Mouse (Mus musculus) brain, embryonic 14.5 days (tissue): Measurements from ENCODE around the gene Mbtd1. TPM values are rescaled to one million over a fixed set of nuclear protein-coding genes. Genes with fewer than 3 reads are reported as not detected.

Experiments
- DNase-seq: peaks from one replicate; pipeline ENCODE4 v3.0.0-alpha.2; 2011; ENCODE audit warnings: low read depth
- CTCF ChIP-seq: fragments of 200-500 bp; IDR thresholded peaks from 2 replicates; pipeline ENCODE4 v1.5.1; 2012; ENCODE audit warnings: inconsistent platforms, mild to moderate bottlenecking, moderate library complexity, borderline replicate concordance; ENCODE audit not compliant: insufficient read depth, insufficient read length; ENCODE audit errors: extremely low read depth
- POLR2A ChIP-seq: fragments of 200-500 bp; IDR thresholded peaks from 2 replicates; pipeline ENCODE4 v1.6.1; 2012; ENCODE audit warnings: mild to moderate bottlenecking, inconsistent platforms, borderline replicate concordance; ENCODE audit not compliant: poor library complexity, insufficient read depth, insufficient read length, severe bottlenecking; ENCODE audit errors: extremely low read depth
- polyA plus RNA-seq: library from polyadenylated mRNA; depleted of rRNA; stranded (reverse); fragments of >200 nt; gene quantifications from 2 replicates; pipeline ENCODE4 v1.2.3, GENCODE M21; 2012; rRNA removed

Mbtd1 gene
- polyA plus RNA-seq, 1 experiment = 51.4 TPM

GRCm38 (mm10) chr11:93972951-93973350 lies 87.3 kb downstream of the Mbtd1 start:
- TF ChIP-seq CTCF (no peak), POLR2A (no peak)
- DNase-seq = no peak

GRCm38 (mm10) chr11:93979502-93980049 lies 93.9 kb downstream of the Mbtd1 start:
- TF ChIP-seq CTCF (no peak), POLR2A (no peak)
- no peak for DNase-seq

GRCm38 (mm10) chr11:93984619-93985018 lies 99.0 kb downstream of the Mbtd1 start:
- TF ChIP-seq CTCF = no peak
- no peak for TF ChIP-seq POLR2A
- DNase-seq = no peak

- TF ChIP-seq POLR2A = no peak
- TF ChIP-seq CTCF = no peak
- no peak for DNase-seq
Measured at GRCm38 (mm10) chr11:93985265-93985664, 99.6 kb downstream of the Mbtd1 start.

GRCm38 (mm10) chr11:93986298-93986697 lies 100.6 kb downstream of the Mbtd1 start:
- TF ChIP-seq CTCF = no peak
- TF ChIP-seq POLR2A = no peak
- DNase-seq = no peak

GRCm38 (mm10) chr11:93987026-93987425 lies 101.4 kb downstream of the Mbtd1 start:
- no peak for DNase-seq
- TF ChIP-seq CTCF (no peak), POLR2A (no peak)

- no peak for TF ChIP-seq CTCF
- TF ChIP-seq POLR2A = no peak
- no peak for DNase-seq
Measured at GRCm38 (mm10) chr11:93987625-93988327, 102.1 kb downstream of the Mbtd1 start.

GRCm38 (mm10) chr11:93988328-93989062 lies 102.8 kb downstream of the Mbtd1 start:
- no peak for DNase-seq
- TF ChIP-seq CTCF (no peak), POLR2A (no peak)

GRCm38 (mm10) chr11:93994531-93994930 lies 108.9 kb downstream of the Mbtd1 start:
- TF ChIP-seq CTCF (no peak), POLR2A (no peak)
- DNase-seq = no peak

GRCm38 (mm10) chr11:93995111-93995719 lies 109.6 kb downstream of the Mbtd1 start:
- peak; percentile 59 for DNase-seq
- no peak for TF ChIP-seq CTCF
- TF ChIP-seq POLR2A = no peak

GRCm38 (mm10) chr11:93995720-93996305 lies 110.2 kb downstream of the Mbtd1 start, which contains the start of gene Spag9:
Spag9 (plus strand) TSS chr11:93996091.
- DNase-seq = peak; percentile 97
- peak; percentile 84 for TF ChIP-seq POLR2A
- TF ChIP-seq CTCF = no peak

Other genes with a start within 250 kb of the Mbtd1 start
- gene Utp18, start 86 bp upstream of the Mbtd1 start, polyA plus RNA-seq = 23.8 and 24.1 TPM in 2 replicates
- 190 and 248 TPM in 2 replicates for gene Nme2, start 70.4 kb downstream of the Mbtd1 start, polyA plus RNA-seq
- 95.0 and 101 TPM in 2 replicates for gene Gm20390, start 82.4 kb downstream of the Mbtd1 start, polyA plus RNA-seq
- gene Nme1, start 82.7 kb downstream of the Mbtd1 start, polyA plus RNA-seq = 304 and 390 TPM in 2 replicates
- gene Spag9, start 110.2 kb downstream of the Mbtd1 start, polyA plus RNA-seq = 91.9 and 112 TPM in 2 replicates